Mouse (Mus musculus) bone marrow, adult 2 months (tissue): ENCODE data around the gene Akap6.

ENCODE experiments used
- CTCF ChIP-seq: fragments of 200-500 bp; IDR thresholded peaks from 2 replicates; pipeline ENCODE4 v1.5.1; 2011; ENCODE audit warnings: low read length, control low read depth; ENCODE audit not compliant: control insufficient read depth, insufficient read depth
- POLR2A ChIP-seq: fragments of 200-500 bp; IDR thresholded peaks from 2 replicates; pipeline ENCODE4 v1.6.1; 2011; ENCODE audit warnings: low read depth, mild to moderate bottlenecking, control low read depth, low read length, borderline replicate concordance; ENCODE audit not compliant: control insufficient read depth

DNA sequence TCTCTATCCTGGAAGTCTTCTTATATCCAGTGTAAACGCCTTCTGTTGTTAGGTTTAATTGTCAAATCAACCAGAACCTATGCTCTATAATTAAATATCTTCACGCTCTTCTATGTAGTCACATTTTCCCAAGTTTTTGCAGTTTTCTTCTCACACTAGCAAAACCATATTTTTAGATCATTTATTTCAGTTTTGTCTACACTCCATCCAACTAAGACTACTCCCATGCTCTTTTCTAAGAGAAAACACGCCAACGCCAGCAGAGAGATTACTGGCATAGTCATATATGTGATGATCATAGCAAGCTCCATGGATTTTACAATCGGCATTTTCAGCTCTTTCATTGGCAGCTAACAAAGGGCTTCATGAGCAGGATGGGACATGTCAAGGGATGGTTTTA, 341.5 kb downstream of the Akap6 start:
- TF ChIP-seq POLR2A (no peak), CTCF (no peak)
